Comparison of ENCODE assay signal across 9 mouse cellular contexts in the genomic region with DNA sequence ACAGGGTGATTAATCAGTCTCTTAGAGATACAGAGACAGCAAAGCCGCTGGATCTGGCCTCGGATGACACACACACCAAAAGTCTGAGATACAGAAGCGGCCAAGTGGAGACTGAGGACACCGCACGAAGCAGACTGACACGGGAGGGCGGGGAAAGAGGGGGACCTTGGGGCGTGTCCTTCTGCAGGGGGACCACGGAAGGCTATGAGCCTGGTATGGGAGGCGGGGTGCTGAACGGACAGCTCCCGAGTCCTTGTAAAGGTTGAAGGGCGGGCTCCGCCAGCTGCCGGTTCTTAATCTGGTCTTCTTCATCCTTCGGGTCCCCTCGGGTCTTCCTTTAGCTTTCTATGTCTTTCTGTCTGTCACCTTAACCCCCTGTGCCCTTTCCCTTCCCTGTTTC. TPM values are rescaled to one million over a fixed set of nuclear protein-coding genes. Genes with fewer than 3 reads are reported as not detected.
A peak's percentile ranks its signal among the peaks of the same experiment; 100 is the strongest.
DNase-seq lines count a peak whose midpoint lies in the region; ATAC-seq lines count a peak whose summit lies in the region.
"Had no signal": no experiment of that assay in that cellular context is flagged by ENCODE, and none has a peak within 500 bp of the region (broad histone marks: within the 10 kb centered on the region; RNA-seq: fewer than 3 reads in every experiment).

No protein-coding gene starts in this region.

- H3K4me1 ChIP-seq in embryonic facial prominence, embryonic 12.5 days = peaks cover 43% of the 10 kb centered on the region
- H3K4me1 ChIP-seq in hindbrain, embryonic 12.5 days = peaks cover 68% of the 10 kb centered on the region
- H3K4me1 ChIP-seq in limb, embryonic 11.5 days (ENCODE audit: control insufficient read depth, insufficient read depth, low read length) = peaks cover 15% of the 10 kb centered on the region

- H3K9ac ChIP-seq in embryonic facial prominence, embryonic 12.5 days = no peak overlapping the region
- H3K9ac ChIP-seq in hindbrain, embryonic 12.5 days = peak overlapping the region; percentile 60; the same call in 1 of the 2 replicates
- no peak overlapping the region for H3K9ac ChIP-seq in limb, embryonic 11.5 days (ENCODE audit: low read length)
- H3K9ac ChIP-seq: embryonic facial prominence, embryonic 15.5 days had no signal

- H3K9me3 ChIP-seq in embryonic facial prominence, embryonic 12.5 days = no peaks in the 10 kb centered on the region
- H3K9me3 ChIP-seq in hindbrain, embryonic 12.5 days (replicated peaks) = no peaks in the 10 kb centered on the region
- no peaks in the 10 kb centered on the region for H3K9me3 ChIP-seq in limb, embryonic 11.5 days (ENCODE audit: control insufficient read depth, low read length)
- H3K9me3 ChIP-seq: embryonic facial prominence, embryonic 15.5 days had no signal

- H3K27me3 ChIP-seq in embryonic facial prominence, embryonic 12.5 days = peaks cover 92% of the 10 kb centered on the region
- H3K27me3 ChIP-seq in hindbrain, embryonic 12.5 days = peaks cover 90% of the 10 kb centered on the region
- peaks cover 73% of the 10 kb centered on the region for H3K27me3 ChIP-seq in limb, embryonic 11.5 days (ENCODE audit: control insufficient read depth, insufficient read depth, low read length)

- 3% methylated on average over 17 of the region's 17 CpGs for WGBS in embryonic facial prominence, embryonic 12.5 days
- under 1% methylated on average over 17 of the region's 17 CpGs for WGBS in hindbrain, embryonic 12.5 days
- 2% methylated on average over 17 of the region's 17 CpGs for WGBS in limb, embryonic 11.5 days

- H3K4me3 ChIP-seq in embryonic facial prominence, embryonic 12.5 days = no peak overlapping the region
- peak overlapping the region; percentile 10; the same call in 1 of the 2 replicates for H3K4me3 ChIP-seq in hindbrain, embryonic 12.5 days
- no peak overlapping the region for H3K4me3 ChIP-seq in limb, embryonic 11.5 days (ENCODE audit: low read depth, low read length)
- H3K4me3 ChIP-seq: embryonic facial prominence, embryonic 15.5 days had no signal

- H3K36me3 ChIP-seq in embryonic facial prominence, embryonic 12.5 days = peaks cover 7% of the 10 kb centered on the region
- H3K36me3 ChIP-seq in hindbrain, embryonic 12.5 days = peaks cover 14% of the 10 kb centered on the region
- peaks cover 2% of the 10 kb centered on the region for H3K36me3 ChIP-seq in limb, embryonic 11.5 days (ENCODE audit: control insufficient read depth, insufficient read depth, low read length)

- H3K4me2 ChIP-seq in embryonic facial prominence, embryonic 12.5 days (replicated peaks) = peak overlapping the region; percentile 12; the same call in 1 of the 2 replicates
- peak overlapping the region; percentile 67 for H3K4me2 ChIP-seq in hindbrain, embryonic 12.5 days (replicated peaks)
- no peak overlapping the region for H3K4me2 ChIP-seq in limb, embryonic 11.5 days (ENCODE audit: low read depth, severe bottlenecking)
- H3K4me2 ChIP-seq: embryonic facial prominence, embryonic 15.5 days had no signal

- ATAC-seq in embryonic facial prominence, embryonic 12.5 days (ENCODE audit: insufficient number of reproducible peaks, insufficient read depth, low FRiP score, low TSS enrichment) = no peak
- ATAC-seq in hindbrain, embryonic 12.5 days (ENCODE audit: low FRiP score) = peak; percentile 12
- no peak for ATAC-seq in limb, embryonic 11.5 days (ENCODE audit: insufficient number of reproducible peaks, low FRiP score, low TSS enrichment, low read depth)

- no peak overlapping the region for H3K27ac ChIP-seq in embryonic facial prominence, embryonic 12.5 days
- H3K27ac ChIP-seq in hindbrain, embryonic 12.5 days = peak overlapping the region; percentile 95
- no peak overlapping the region for H3K27ac ChIP-seq in limb, embryonic 11.5 days (replicated peaks; ENCODE audit: low read depth, low read length)
- H3K27ac ChIP-seq: embryonic facial prominence, embryonic 15.5 days had no signal

- DNase-seq in right cerebral cortex, adult 18-20 months = peak; percentile 56
- DNase-seq in right cerebral cortex, adult 2 months (ENCODE audit: low spot score in 2 of 2) = no peak
- peak; percentile 92 for DNase-seq in adrenal gland, postnatal 14 days
- DNase-seq in limb, embryonic 11.5 days (ENCODE audit: low spot score) = peak; percentile 89
- DNase-seq in natural killer cell, adult 2 months (ENCODE audit: low spot score in 2 of 2) = peak; percentile 30 to 48
- peak; percentile 36 for DNase-seq in yolk sac, embryonic 10.5 days (ENCODE audit: low spot score)

RNA-seq across cellular contexts. Expression of a gene that starts 2.9 kb away (rescaled TPM):
- 35.6 and 39.8 TPM in 2 replicates for total RNA-seq in adrenal gland, postnatal 14 days (2021)
- polyA plus RNA-seq in embryonic facial prominence, embryonic 12.5 days (2016; fragmentation: Nextera tagmentation; extraction: Ambion mirVana) = 3.8 and 7.4 TPM in 2 replicates
- 110 and 121 TPM in 2 replicates for polyA plus RNA-seq in hindbrain, embryonic 12.5 days (2016; fragmentation: Nextera tagmentation; extraction: Ambion mirVana)
- polyA plus RNA-seq in limb, embryonic 11.5 days (2014; fragmentation: Nextera tagmentation; extraction: Ambion mirVana) = 0.13 and 0.23 TPM in 2 replicates

RNA-seq across cellular contexts. Expression of a gene that starts 36.1 kb away (rescaled TPM):
- 212 and 238 TPM in 2 replicates for total RNA-seq in adrenal gland, postnatal 14 days (2021)
- polyA plus RNA-seq in embryonic facial prominence, embryonic 12.5 days (2016; fragmentation: Nextera tagmentation; extraction: Ambion mirVana) = 106 and 116 TPM in 2 replicates
- polyA plus RNA-seq in hindbrain, embryonic 12.5 days (2016; fragmentation: Nextera tagmentation; extraction: Ambion mirVana) = 122 and 138 TPM in 2 replicates
- 78.1 and 81.4 TPM in 2 replicates for polyA plus RNA-seq in limb, embryonic 11.5 days (2014; fragmentation: Nextera tagmentation; extraction: Ambion mirVana)

Comparison
In these comparisons a context has a peak if more than half of its experiments do, and no peak if none do; other contexts are left out.
1. DNase-seq: peak in right cerebral cortex, adult 18-20 months (single experiment), adrenal gland, postnatal 14 days (single experiment), limb, embryonic 11.5 days (single experiment), natural killer cell, adult 2 months (2 of 2) and yolk sac, embryonic 10.5 days (single experiment); none in right cerebral cortex, adult 2 months (0 of 2).
2. RNA of a gene that starts 2.9 kb away (polyA plus RNA-seq): 110 to 121 TPM in hindbrain, embryonic 12.5 days; 3.8 to 7.4 TPM in embryonic facial prominence, embryonic 12.5 days and 0.13 to 0.23 TPM in limb, embryonic 11.5 days; every median in the first group is over 10 times any median in the second.